Mouse (Mus musculus): ENCODE results near the gene Mcm9. TPM values are rescaled to one million over a fixed set of nuclear protein-coding genes. Genes with fewer than 3 reads are reported as not detected.

Mcm9 gene
- total RNA-seq, 1 experiment from 2014 or later = 16.9 TPM

DNA sequence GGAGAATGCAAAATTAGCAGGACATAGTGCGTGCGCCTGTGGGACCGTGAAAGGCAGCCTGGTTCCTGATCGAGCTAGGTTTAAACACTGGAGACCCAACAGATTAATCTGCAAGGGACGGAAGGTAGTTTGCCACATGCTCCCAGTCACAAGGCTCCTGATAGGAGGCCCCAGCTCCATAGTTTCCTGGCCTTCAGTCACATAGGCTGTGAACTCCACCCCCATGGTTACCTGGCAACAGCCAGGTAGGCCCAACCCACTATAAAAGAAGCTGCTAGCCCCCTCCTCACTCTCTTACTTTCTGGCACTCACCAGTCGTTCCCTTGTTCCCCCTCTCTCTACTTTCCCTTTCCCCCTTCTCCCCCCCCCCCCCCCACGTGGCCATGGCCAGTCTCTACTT is 50.1 kb downstream of the Mcm9 start:
- DNase-seq = no peak

DNA sequence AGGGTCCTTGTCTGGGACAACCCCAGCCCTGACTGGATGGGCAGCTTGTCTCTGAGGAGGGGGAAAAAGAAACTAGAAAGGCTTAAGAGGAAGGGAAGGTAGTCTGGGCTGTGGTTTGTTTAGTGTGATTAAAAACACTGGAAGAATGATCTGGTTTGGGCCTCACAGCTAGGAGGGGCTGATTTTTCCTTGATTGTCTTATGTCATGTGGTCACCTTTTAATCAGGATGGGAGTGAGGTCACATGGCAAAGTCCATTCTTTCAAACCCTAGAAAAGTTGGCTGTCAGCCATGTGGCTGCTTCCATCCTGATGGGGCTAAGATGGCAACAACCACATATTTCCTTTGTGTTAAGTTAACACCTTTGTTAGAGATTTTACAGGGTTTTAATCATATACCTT is 61.7 kb downstream of the Mcm9 start:
- no peak for DNase-seq

DNA sequence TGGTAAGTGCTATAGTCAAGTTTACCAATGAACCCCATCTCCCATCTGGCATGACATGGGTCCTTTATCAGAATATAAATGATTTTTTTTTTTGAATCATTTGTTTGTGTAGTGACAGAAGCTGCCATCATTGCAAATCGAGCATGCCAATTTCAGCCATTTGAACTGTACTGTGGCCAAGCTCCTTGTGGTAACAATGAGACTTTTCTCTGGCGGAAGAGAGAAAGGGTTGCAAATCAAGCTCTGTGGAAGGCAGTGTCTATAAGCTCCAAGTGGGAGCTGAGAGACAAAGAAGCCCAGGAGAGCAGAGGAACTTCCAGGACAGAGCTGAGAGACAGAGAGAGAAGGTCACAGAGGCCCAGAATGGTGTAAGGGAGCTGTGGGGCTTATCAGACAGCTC is 64.7 kb downstream of the Mcm9 start:
- DNase-seq = no peak

DNA sequence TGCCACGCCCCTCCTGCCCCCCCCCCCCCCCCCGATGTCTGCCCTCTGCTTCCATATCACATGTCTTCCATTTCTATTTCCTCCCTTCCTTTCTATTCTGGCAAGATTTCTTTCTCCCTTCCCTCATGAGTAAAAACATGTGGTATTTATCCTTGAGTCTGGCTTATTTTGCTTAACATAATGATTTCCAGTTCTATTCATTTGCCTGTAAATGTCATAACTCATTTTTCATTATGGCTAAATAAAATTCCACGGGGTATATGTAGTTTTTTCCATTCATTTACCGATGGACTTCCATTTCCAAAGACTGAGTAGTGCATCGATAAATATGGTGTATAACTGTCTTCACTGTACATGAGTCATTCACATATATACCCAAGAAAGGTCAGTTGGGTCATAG is 68.2 kb downstream of the Mcm9 start:
- DNase-seq = no peak

- DNase-seq = no peak
Observed at GRCm38 (mm10) chr10:53537596-53537995, 92.6 kb downstream of the Mcm9 start.

- no peak for DNase-seq
Observed at GRCm38 (mm10) chr10:53532297-53532696, 97.9 kb downstream of the Mcm9 start.

DNA sequence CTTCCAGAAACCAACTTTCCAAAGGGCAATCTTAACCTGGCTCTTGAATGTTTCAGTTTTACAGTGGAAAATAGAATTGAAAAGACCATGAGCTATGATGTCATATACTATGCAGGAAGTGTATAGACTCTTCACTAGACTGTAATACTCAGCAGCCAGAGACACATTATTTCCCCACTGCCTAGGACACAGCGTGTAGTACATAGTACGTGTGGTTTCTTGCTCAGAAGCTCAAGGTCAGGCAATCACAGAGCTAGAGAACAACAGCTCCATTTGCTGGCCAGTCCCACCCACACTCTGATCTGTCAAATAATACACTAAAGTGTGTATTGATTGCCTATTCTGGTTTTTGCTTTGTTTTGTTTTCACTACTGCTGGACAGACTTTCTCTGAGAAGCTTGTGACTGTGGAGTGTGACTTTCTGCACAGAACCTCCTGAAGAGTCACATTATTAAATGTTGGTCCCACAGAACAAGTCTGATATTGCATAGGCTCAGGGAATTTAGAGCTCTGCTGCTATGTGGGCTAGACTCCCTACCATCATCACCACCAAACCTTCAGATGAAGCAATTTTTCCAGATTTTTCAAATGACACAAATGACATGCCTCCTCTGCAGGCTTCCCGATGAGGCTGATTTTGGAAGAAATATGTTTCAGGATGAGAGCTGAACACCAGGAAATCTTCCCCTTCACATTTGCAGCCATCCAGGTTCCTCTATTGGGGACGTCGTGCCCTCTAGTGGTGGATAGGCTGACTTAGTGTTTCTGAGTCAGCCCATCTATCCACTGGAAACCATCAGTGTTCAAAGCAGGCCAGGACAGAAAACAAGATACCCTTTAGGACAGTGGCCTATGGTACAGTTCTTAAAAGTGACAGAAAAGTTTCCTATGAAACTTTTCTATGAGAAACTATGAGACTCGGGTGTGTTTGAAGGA is 102.1 kb downstream of the Mcm9 start:
- DNase-seq = peak; percentile 39

DNA sequence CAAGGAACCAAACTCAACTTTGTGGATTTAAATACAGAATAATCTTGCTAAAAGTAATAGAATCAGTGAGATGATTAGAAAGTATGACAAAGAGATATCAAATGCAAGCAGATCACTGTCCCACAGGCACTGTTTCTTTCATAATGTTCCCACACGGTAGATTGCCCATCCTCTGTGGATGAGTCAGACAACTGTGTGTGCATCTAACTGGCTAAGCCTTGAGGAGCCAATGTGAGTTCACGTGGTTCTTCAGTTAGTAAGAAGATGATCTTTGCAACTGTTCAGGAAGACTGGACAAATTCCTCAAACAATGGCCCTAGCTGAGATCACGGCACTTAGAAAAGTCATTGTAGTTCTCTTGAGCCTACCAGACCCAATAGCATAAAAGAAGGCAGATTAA is 102.9 kb downstream of the Mcm9 start:
- DNase-seq = no peak

DNA sequence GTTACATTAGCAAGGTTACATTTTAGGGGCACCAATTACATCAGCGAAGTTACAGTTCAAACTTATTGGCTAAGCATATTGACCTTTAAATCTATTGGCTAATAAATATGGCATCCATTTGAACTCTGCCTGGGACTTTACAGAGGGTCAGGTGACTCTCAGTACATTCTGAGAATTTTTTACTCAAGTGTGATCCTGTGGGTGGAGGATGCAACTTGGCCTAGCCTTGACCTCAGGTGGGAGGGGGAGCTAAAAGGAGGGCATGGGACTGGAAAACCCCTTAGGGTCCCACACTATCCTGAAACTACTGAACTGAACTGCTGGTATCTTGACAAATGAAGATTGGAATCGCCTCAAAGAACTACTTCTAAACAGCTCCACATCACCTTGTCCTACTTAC is 103.9 kb downstream of the Mcm9 start:
- DNase-seq = no peak

- no peak for DNase-seq
Observed at GRCm38 (mm10) chr10:53525265-53525976, 104.8 kb downstream of the Mcm9 start.

DNA sequence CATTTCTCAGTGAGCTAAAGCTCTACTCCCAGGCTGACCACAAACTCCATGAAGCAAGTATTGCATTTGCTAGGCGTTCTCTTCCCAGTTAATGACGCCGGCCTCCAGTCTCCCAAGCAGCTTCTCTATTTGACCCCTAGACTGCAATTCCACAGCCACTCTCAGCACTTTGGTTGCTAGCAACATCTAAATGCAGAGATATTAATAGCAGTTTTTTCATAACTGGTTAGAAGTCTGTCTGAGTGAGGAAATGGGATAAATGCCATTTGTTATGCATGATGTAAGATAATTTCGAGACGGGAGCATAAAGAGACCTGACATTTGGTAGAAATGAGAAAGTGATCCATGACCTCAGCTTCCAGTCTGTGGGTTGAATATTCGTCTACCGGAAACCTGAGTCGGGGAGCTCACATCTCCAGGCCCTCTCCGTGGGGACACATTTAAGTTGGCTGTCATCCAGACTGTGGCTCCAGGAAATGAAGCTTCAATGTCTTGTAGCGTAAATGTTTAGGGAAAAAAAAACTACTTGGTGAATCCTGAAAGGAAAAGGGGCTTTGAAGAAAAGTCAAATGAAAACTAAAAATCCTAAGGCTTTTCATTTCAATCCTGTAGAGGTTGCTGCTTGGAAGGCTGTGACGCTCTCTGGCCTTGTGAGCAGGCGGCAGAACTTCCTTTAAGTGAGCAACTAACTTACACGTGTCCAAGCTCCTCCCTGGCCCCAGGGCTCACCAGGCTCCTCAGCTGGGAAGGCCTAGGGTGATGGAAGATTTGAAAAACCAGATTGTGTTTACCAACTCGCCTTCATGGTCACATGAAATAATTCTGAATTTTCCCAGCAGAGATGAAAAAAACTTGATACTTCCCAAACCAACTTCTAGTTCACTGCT is 110.9 kb downstream of the Mcm9 start:
- no peak for DNase-seq

DNA sequence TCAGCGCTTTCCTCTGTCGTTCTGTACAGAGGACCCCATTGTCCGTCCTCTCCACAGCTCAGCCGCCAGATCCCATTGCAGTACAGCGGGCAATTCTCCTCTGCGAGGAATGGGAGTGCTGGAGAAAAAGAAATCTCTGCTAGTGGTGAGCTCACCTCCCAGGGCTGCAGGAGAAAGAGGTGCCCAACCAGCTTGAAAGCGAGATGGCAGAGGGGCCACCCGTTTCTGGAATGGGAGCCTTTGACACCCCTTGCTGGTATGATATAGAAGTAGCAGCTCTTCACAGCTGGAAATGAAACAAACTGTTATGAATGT is 111.7 kb downstream of the Mcm9 start:
- DNase-seq = no peak

DNA sequence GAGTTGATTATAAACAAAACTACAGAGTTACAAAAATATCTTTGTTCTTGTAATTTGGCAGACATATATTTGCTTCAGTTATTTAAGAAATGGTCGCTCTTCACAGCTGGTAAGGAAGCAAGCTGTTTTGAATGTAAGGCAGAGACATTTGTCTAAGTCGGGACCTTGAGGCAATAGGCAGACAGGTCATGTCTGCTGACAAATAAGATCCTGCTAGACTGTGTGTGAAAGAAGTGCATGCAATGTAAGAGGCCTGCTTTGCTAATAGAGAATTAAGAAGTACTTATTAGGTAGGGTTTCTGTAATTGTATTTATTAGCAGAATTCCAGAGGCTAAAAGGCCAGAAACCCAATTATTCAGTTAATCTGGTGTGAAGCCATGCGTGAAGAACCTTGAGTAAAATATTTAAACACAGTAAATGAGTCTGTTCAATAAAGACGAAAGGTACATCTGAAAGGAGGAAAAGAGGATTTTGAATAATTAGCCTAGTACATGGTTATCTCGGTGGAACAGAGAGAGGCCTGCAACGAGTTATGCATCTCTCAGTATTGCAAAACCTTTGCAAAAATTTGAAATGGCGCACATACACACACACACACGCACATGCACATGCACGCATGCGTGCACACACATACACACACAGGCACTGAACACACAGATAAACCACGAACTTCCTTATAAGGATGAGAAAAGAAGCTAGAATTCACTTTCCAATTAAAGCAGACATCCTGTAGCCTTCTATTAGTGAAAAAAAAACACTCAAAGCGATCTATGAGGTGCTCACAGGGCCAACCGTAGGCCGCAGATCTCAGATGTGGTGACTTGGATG is 112.3 kb downstream of the Mcm9 start:
- DNase-seq = no peak

- no peak for DNase-seq
Observed at GRCm38 (mm10) chr10:53512491-53512890, 117.7 kb downstream of the Mcm9 start.

DNA sequence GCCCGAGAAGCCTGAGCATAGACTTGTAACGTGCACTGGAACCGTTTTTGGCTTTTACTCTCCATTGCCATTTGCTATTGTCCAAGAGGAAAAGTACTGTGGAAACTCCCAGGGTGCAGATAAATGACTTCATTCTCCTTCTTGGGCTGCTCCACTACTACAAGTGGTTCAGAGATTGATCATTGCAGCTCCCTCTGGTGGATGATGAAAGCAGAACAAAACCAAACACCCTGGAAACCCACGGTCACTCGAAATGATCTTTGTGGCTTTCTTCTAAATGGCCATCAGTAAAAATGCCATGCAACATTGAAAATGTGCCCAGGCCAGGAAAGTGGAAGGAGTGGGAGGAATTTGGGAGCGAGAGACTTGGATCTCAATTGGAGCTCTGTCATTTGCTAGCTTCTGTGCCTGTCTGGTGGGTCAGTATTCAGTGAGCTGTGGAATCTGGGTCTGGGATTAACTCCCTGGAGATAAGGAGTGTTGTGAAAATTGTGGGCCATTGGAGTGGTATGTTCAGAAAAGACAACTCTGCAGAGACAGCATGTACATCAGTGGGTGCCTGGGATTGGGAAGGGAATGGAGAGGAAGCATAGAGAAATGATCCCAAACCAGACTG is 121.0 kb downstream of the Mcm9 start:
- DNase-seq = no peak

- no peak for DNase-seq
Observed at GRCm38 (mm10) chr10:53508676-53509075, 121.6 kb downstream of the Mcm9 start.

- DNase-seq = no peak
Observed at GRCm38 (mm10) chr10:53505526-53505925, 124.7 kb downstream of the Mcm9 start.

GRCm38 (mm10) chr10:53505069-53505468 is 125.2 kb downstream of the Mcm9 start:
- DNase-seq = no peak

DNA sequence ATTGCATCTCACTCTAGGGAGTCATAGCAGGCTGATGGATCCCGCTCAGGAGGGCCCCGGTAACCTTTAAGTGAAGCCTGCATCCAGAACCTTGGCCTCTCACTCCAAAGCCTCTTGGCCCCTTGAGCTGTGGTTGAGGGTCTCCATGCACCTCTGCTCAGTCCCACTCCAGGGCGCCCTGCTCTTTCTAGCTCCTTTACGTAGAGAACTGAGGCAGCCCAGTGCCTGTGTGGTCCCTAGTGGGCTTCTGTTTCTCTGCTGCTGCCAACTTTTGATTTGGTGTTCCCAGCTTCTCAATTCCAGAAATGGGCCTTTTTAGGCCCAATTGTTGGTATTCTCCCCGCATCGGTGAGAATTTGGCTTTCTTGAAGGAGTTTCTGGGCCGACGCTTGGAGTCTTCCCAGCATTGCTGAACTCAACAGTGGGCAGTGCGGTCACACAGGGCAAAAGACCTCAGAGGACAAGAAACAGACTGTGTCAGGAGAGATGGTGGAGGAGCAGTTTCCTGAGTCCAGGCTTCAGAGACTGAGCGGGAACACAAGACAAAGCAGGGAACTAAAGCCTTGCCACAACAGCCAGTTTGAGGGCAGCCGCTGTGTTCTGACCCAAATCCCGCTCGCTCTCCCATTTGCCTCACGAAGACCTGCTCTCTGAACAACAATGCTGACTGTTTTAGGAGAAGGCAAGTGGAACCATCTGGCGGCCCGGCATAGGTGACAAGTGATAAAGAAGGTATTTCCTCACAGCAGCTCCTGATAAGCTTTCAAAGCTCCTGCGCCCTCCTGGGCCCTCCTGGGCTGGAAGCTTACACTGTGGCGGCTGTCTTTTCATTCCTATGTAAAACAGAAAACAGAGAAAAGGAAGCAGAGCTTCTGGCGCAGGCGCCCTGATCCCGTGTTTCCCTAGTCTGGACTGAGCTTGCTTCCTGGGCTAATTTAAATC is 127.1 kb downstream of the Mcm9 start:
- DNase-seq = no peak

- DNase-seq = no peak
Observed at GRCm38 (mm10) chr10:53502471-53502870, 127.8 kb downstream of the Mcm9 start.
